Mouse (Mus musculus) hindbrain, postnatal 0 days (tissue): Measurements from ENCODE around the gene Pnma1. TPM values are rescaled to one million over a fixed set of nuclear protein-coding genes. Genes with fewer than 3 reads are reported as not detected.

Source experiments
- ATAC-seq: fragments of 200-750 bp; cut with Nextera tagmentation; 2 replicates; pipeline ENCODE4 v1.8.0; 2017; ENCODE audit warnings: mild to moderate bottlenecking, moderate TSS enrichment, moderate library complexity
- DNase-seq: peaks from one replicate; pipeline ENCODE4 v3.0.0-alpha.2; 2015; ENCODE audit warnings: low spot score
- H3K27ac ChIP-seq: fragments of 300-500 bp; sonication (generic); 2 replicates; pipeline ENCODE4 v1.5.1; 2014; ENCODE audit warnings: mild to moderate bottlenecking
- H3K27me3 ChIP-seq: fragments of 300-500 bp; sonication (generic); 2 replicates; pipeline ENCODE4 v1.6.1; 2014; ENCODE audit warnings: low read length, mixed read lengths; ENCODE audit not compliant: insufficient read depth
- H3K36me3 ChIP-seq: fragments of 300-500 bp; sonication (generic); 2 replicates; pipeline ENCODE4 v1.6.1; 2014; ENCODE audit warnings: low read length, mixed read lengths; ENCODE audit not compliant: insufficient read depth
- H3K4me1 ChIP-seq: fragments of 300-500 bp; sonication (generic); 2 replicates; pipeline ENCODE4 v1.6.1; 2014; ENCODE audit warnings: antibody characterized with exemption, low read length, mixed read lengths; ENCODE audit not compliant: insufficient read depth
- H3K4me2 ChIP-seq: fragments of 300-500 bp; sonication (generic); 2 replicates; pipeline ENCODE4 v1.6.1; 2014; ENCODE audit warnings: low read depth, mild to moderate bottlenecking, low read length, moderate library complexity, mixed read lengths
- H3K4me3 ChIP-seq: fragments of 300-500 bp; sonication (generic); 2 replicates; pipeline ENCODE4 v1.5.1; 2014; ENCODE audit warnings: low read length
- H3K9ac ChIP-seq: fragments of 300-500 bp; sonication (generic); replicated peaks from 2 replicates; pipeline ENCODE4 v1.6.1; 2014; ENCODE audit warnings: mild to moderate bottlenecking, low read length, moderate library complexity, mixed read lengths
- H3K9me3 ChIP-seq: fragments of 300-500 bp; sonication (generic); 2 replicates; pipeline ENCODE4 v1.6.1; 2016; ENCODE audit warnings: low read length, mixed read lengths
- CTCF ChIP-seq: IDR thresholded peaks from 2 replicates; pipeline ENCODE4 v1.5.1; 2016; ENCODE audit warnings: antibody characterized with exemption, control low read depth, low read depth
- WGBS: fragments of 180-500 bp; shearing (Covaris S2); extraction: QIAGEN DNeasy Blood & Tissue Kit; methylation state at CpG from one replicate; pipeline ENCODE4 v1.1.7; 2014; 5-methylcytosine and 5-hydroxymethylcytosine counted together
- polyA plus RNA-seq: library from polyadenylated mRNA; unstranded; fragments of >200 nt; fragmentation: Nextera tagmentation; extraction: Ambion mirVana; gene quantifications from 2 replicates; pipeline ENCODE4 v1.2.1, GENCODE M21; 2015
- total RNA-seq: library from RNA; depleted of rRNA; stranded (reverse); fragments of >200 nt; gene quantifications from 2 replicates; pipeline ENCODE4 v1.2.3, GENCODE M21; 2014; rRNA removed

Pnma1 gene
- total RNA-seq (2.5 and 3.8 TPM in 2 replicates), polyA plus RNA-seq (4.2 and 4.5 TPM in 2 replicates)

- peak; percentile 91 for ATAC-seq
- under 1% methylated on average over 49 of the region's 50 CpGs for WGBS
- peak; percentile 94 for DNase-seq
Measured at GRCm38 (mm10) chr12:84147954-84148621, at the start of gene Pnma1. TSS of gene Pnma1 (minus strand) at chr12:84148489.

GRCm38 (mm10) chr12:84195195-84195594, 46.9 kb upstream of the Pnma1 start:
- no peak for ATAC-seq
- no peak for TF ChIP-seq CTCF
- H3K27me3 ChIP-seq = no peaks in the 10 kb centered on the region
- no peak for DNase-seq
- H3K4me2 ChIP-seq = no peak overlapping the region
- WGBS = 61% methylated on average over 6 of the region's 6 CpGs
- H3K36me3 ChIP-seq = no peaks in the 10 kb centered on the region
- no peak overlapping the region for H3K27ac ChIP-seq
- H3K4me3 ChIP-seq = no peak overlapping the region
- no peaks in the 10 kb centered on the region for H3K9me3 ChIP-seq
- H3K9ac ChIP-seq = no peak overlapping the region
- H3K4me1 ChIP-seq = peaks cover 20% of the 10 kb centered on the region; the same call in 1 of the 2 replicates

More at GRCm38 (mm10) chr12:84147954-84148621, at the start of gene Pnma1:
- peak within 1 kb of the TSS; percentile 94 for H3K4me2 ChIP-seq
- peak; percentile 83 for TF ChIP-seq CTCF
- H3K9ac ChIP-seq = peak within 1 kb of the TSS; percentile 67
- no peaks in the 10 kb centered on the region for H3K4me1 ChIP-seq
- H3K27ac ChIP-seq = peak within 1 kb of the TSS; percentile 77
- no peaks in the 10 kb centered on the region for H3K9me3 ChIP-seq
- no peaks in the 10 kb centered on the region for H3K27me3 ChIP-seq
- H3K36me3 ChIP-seq = no peaks in the 10 kb centered on the region; the same call in 1 of the 2 replicates
- peak within 1 kb of the TSS; percentile 72 for H3K4me3 ChIP-seq

GRCm38 (mm10) chr12:84194400-84195109, 46.3 kb upstream of the Pnma1 start:
- no peaks in the 10 kb centered on the region for H3K27me3 ChIP-seq
- peak overlapping the region; percentile 92 for H3K9ac ChIP-seq
- peak overlapping the region; percentile 97 for H3K4me2 ChIP-seq
- peaks cover 24% of the 10 kb centered on the region; the same call in 1 of the 2 replicates for H3K4me1 ChIP-seq
- DNase-seq (no peak), ATAC-seq (no peak)
- TF ChIP-seq CTCF = no peak
- H3K9me3 ChIP-seq = no peaks in the 10 kb centered on the region
- 9% methylated on average over 13 of the region's 13 CpGs for WGBS
- peak overlapping the region; percentile 77 for H3K4me3 ChIP-seq
- H3K27ac ChIP-seq = peak overlapping the region; percentile 94
- H3K36me3 ChIP-seq = no peaks in the 10 kb centered on the region

DNA sequence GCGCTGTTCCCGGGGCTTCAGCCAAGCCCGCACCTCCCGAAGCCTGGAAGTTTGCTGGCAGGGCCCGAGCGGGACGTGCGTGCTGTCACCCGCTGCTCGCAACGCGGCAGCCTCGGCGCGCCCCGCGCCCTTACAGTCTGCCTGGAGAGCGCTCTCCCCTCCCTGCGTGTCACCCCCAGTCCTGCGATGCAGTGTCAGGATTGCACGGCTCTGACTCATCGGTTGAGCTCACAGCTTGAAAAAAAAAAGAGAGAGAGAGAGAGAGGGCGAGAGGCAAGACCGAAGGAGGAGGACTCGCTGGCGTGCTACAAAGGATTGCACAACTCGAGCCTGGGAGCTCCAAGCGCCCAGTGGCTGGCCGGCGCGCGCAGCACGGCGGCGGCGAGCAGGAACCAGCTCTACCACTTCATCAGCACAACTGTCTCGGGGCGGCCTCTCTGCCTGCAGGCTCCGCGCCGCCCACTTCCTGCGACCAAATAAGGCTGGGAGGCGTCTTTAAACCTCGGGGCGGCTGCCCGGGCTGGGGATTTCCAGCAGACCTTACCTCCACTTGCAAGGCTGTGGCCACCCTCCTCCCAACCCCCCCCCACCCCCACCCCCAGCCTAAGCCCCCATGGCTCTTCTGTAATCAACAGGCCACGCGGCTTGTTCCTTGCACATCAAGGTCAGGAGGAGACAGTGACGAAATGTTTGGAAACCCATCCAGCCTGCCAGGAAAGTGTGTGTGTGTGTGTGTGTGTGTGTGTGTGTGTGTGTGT, 45.5 kb upstream of the Pnma1 start:
- no peak; the same call in 1 of the 2 replicates for TF ChIP-seq CTCF
- no peaks in the 10 kb centered on the region for H3K36me3 ChIP-seq
- DNase-seq (peak; percentile 94), ATAC-seq (peak; percentile 91)
- H3K4me1 ChIP-seq = peaks cover 29% of the 10 kb centered on the region
- WGBS = under 1% methylated on average over 48 of the region's 49 CpGs
- H3K27ac ChIP-seq = peak overlapping the region; percentile 94
- H3K27me3 ChIP-seq = no peaks in the 10 kb centered on the region
- peak overlapping the region; percentile 77 for H3K4me3 ChIP-seq
- H3K9ac ChIP-seq = peak overlapping the region; percentile 92
- H3K9me3 ChIP-seq = no peaks in the 10 kb centered on the region
- H3K4me2 ChIP-seq = peak overlapping the region; percentile 97

GRCm38 (mm10) chr12:84192741-84193641, 44.7 kb upstream of the Pnma1 start:
- H3K27ac ChIP-seq = peak overlapping the region; percentile 94
- H3K4me3 ChIP-seq = peak overlapping the region; percentile 77
- H3K36me3 ChIP-seq = no peaks in the 10 kb centered on the region
- H3K9ac ChIP-seq = peak overlapping the region; percentile 92
- no peak for TF ChIP-seq CTCF
- 3% methylated on average over 94 of the region's 102 CpGs for WGBS
- peak overlapping the region; percentile 97 for H3K4me2 ChIP-seq
- peaks cover 36% of the 10 kb centered on the region for H3K4me1 ChIP-seq
- ATAC-seq = peak; percentile 76
- H3K27me3 ChIP-seq = no peaks in the 10 kb centered on the region
- DNase-seq = peak; percentile 88
- H3K9me3 ChIP-seq = no peaks in the 10 kb centered on the region

DNA sequence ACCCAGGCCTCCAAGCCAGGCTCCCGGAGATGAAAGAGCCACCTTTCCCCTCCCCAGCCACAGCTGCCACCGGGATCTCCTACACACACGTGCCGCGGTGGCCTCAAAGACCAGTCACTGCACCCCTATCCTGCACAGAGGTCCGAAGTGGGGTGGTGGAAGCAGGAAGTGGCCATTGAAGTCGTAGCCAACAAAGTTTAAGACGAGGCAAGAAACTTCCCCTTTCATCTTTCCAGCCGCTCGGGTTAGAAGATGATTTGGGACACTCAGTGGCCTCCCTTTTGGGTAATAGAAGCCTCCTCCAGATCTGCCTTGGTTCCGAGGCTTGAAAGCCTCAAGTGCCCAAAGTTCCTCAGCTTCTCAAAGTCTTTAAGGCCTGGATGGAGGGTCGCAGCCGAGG, 44.0 kb upstream of the Pnma1 start:
- peak overlapping the region; percentile 97 for H3K4me2 ChIP-seq
- no peaks in the 10 kb centered on the region for H3K36me3 ChIP-seq
- H3K4me3 ChIP-seq = peak overlapping the region; percentile 77
- ATAC-seq (no peak), DNase-seq (no peak)
- H3K27ac ChIP-seq = peak overlapping the region; percentile 94; the same call in 1 of the 2 replicates
- 3% methylated on average over 13 of the region's 13 CpGs for WGBS
- peak overlapping the region; percentile 92 for H3K9ac ChIP-seq
- no peak for TF ChIP-seq CTCF
- H3K27me3 ChIP-seq = no peaks in the 10 kb centered on the region
- peaks cover 43% of the 10 kb centered on the region for H3K4me1 ChIP-seq
- no peaks in the 10 kb centered on the region for H3K9me3 ChIP-seq
